Mouse (Mus musculus): Measurements from ENCODE around the gene Ppp6r3.

DNA sequence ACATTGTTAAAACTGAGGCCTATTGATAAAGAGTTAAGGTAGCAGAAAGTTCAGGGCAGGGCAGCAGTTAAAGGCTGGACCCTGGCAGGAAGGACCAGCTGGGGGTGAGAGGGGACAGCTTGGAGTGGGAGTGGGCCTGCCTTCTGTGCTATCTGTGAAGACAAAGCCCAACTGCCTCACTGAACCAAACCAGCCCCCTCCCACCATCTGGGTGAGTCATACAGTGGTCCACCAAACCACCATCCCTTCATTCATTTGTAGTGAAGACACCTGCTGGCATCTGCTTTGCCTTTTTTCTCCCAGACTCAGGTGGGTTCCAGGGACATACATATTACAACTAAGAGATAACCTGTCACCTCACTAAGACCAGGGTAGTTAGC is 2.4 kb upstream of the Ppp6r3 start:
- TF ChIP-seq CTCF (IDR thresholded peaks at IDR 0.05; ENCODE audit: borderline replicate concordance, control insufficient read depth, extremely low read depth, insufficient read depth, low read length, poor library complexity) (no peak), POLR2A (IDR thresholded peaks at IDR 0.05; ENCODE audit: control insufficient read depth, extremely low read depth, insufficient read depth, low read length, poor library complexity) (no peak)

Data from thymus, adult 2 months (tissue).